Mouse (Mus musculus) ES-Bruce4 (cell line): ENCODE measurements around the gene Aspg.

Experiments used
- CTCF ChIP-seq: IDR thresholded peaks from one replicate; pipeline ENCODE4 v1.8.1; 2011; ENCODE audit warnings: low read depth, low read length
- EP300 ChIP-seq: IDR thresholded peaks from 2 replicates; pipeline ENCODE4 v1.6.1; 2011; ENCODE audit warnings: low read depth, low read length; ENCODE audit not compliant: insufficient read depth
- POLR2A ChIP-seq: IDR thresholded peaks from one replicate; pipeline ENCODE4 v1.8.1; 2011; ENCODE audit warnings: low read length; ENCODE audit not compliant: insufficient read depth

DNA sequence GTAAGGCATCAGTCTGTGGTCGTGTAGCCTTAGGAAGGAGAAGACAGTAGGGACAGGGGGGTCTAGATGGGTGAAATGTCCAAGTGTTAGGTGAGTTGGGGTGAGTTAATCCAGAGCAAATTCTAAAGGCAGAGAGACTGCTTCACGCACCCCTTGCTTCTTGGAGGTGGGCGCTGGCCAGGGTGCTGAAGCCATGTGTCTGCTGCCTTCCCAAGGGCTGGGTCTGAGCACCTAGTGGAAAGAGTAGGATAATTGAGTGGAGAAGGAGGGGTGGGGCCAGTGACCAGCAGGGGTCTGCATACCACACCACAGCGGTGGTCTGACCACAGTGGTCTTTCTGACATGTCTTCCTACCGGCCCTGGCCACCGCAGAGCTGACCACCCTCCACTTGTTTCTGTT lies 34.8 kb downstream of the Aspg start:
- TF ChIP-seq CTCF = no peak
- no peak for TF ChIP-seq POLR2A
- no peak for TF ChIP-seq EP300
